Mouse (Mus musculus) kidney, postnatal 25 days (tissue): ENCODE results near the gene Gm20388.
"Not testable (repeated sequence)": the region's sequence is repeated elsewhere in the genome, so short reads cannot be mapped to it uniquely, and the experiment has no call there.

Source experiments
- DNase-seq, 2 experiments: peaks; one replicate each; pipeline ENCODE4 v3.0.0; 2021; ENCODE audit warnings: mixed read lengths in 2 of 2

Gm20388 gene

DNA sequence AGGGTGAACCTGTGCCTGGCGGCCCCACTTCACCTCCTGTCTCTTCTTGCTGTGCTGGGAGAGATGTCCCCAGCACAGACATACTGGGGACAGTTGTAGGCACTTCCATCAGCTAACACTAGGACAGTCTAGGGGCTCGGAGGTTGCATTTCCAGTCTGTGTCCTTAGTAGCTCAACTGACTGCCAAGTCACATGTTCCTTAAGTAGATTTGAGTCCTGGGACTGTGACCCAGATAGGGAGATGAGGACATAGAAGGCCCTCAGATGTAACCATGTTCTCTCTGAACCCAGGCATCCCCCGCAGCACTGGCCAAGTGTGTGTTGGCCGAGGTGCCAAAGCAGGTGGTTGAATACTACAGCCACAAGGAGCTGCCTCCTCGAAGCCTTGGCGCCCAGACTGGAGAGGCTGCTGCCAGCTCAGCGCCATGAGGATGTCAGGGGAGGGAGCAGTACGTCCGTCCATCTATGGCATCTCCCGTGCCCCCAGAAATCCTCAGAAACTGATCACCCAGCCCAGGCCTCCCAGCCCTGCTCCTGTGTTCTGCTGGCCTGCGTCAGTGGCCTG, 3223.6 kb downstream of the Gm20388 start:
- DNase-seq: no peak

DNA sequence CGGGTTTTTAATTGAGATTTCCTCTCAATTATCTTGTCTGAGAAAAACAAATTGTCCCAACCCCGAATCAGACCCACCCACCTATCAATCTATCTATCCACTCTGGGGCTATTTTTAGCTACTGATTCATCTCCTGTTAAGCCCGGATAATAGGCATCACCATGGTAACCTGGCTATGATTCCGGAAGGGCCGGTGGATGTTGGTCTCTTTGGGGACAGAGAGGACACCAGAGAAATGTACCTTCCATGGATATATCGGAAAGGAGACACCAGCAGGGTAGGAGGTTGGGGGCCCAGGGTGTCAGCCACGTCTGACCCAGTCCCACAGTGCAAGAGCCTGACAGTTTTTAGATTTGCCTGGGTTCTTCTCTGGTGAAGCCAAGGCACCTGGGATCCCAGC, 3224.8 kb downstream of the Gm20388 start:
- no peak for DNase-seq

DNA sequence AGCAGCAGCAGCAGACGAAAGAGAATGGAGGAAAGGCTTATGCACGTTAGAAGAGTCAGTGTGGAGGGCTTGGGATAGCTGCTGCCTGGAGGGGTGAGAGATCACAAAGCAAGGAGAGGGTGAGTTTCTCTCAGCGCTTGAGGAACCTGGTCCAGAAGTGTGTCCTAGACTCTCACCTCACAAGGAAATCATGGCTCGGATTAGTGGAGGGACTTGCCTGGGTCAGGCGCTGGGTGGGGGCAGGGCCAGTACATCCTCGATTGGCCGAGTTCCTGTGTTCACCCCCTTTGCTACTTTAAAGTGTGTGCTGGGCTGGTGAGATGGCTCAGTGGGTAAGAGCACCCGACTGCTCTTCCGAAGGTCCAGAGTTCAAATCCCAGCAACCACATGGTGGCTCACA, 3225.2 kb downstream of the Gm20388 start:
- DNase-seq: no peak

DNA sequence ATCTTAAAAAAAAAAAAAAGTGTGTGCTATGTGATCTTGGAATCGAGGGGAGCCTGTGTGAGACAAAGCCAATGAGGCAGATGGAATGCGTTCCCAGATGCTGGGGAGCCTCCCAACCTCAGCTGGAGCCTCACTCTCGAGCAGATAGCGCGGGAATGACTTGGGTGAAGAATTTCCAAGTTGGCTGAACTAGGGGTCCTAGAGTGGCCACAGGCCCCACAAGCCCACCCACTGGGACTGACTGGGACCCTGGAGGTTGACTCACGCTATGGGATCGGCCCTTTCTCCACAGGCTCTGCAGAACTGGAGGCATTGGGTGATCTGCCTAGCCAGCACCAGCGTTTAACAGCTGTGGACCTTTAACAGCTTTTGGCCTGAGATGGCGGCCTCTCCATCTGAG, 3225.6 kb downstream of the Gm20388 start:
- DNase-seq: no peak

DNA sequence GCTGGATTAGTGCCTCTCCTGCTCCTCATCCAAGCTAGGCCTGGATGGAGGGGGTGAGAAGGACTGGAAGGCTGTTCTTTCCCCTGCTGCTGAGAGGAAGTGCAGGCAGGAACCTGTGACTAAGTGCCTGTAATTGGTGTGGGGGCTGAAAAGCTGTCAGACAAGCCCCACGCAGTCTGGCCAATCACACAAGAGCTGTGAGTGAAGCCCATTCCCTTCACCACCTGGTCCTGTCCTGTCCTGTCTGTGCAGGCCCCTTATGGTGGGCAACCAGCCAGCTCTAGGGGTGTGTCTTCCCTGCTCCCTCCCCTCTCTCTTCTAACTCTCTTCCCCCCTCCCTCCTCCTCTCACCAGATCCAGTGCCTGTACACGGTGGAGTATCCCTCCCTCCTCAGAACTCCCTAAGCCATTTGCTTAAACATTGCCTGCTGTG, 3227.0 kb downstream of the Gm20388 start:
- peak; percentile 32 to 55 for DNase-seq

DNA sequence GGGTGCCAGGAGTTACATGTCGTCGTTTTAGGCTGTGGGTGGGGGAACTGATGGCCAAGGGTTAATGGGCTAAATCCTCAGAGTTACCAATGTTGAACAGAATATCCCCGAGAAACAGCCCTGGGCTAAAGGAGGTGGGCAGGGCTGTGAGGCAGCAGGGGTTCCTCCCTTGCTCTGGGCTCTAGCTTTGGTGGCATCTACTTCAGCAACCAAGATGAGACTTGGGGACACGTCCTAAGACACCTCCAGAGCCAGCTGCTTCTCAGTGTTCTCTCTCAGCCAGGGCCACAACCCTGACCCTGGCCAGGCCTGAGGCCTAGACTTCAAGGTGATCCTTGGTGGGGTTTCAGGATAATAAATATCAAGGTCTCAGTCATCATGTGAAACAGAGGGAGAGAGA, 3228.1 kb downstream of the Gm20388 start:
- no peak for DNase-seq

DNA sequence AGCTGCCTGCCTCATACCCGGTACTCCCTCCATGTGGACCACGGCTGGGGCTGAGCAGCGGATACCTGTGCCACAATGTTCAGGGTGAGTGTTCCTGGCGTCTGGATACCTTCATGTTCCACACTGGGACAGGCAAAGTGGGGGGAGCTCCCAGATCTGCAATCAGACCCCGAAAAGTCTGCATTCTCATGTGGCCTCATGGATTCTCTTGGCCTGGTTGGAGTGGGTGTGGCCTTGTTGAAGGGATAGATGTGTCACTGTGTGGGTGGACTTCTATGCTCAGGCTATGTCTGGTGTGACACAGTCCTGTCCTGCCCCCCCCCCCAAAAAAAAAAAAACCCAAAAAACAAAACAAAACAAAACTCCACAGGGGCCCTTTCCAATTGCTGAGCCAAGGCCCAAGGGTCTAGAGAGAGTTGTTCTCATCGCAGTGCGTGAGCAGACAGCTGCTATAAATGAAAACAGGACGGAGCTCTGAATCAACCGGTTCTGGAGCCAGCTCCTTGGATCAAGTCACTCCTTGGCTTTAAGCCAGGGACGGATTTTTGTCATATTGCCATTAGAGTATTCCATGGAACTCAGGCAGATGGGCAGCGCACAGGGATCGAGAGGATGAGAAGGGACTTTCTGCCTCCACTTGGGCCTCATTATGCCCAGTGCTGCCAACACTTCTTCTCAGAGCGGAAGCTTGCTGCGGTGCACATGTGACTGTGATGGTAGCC, 3231.3 kb downstream of the Gm20388 start:
- peak; percentile 76 to 87 for DNase-seq

DNA sequence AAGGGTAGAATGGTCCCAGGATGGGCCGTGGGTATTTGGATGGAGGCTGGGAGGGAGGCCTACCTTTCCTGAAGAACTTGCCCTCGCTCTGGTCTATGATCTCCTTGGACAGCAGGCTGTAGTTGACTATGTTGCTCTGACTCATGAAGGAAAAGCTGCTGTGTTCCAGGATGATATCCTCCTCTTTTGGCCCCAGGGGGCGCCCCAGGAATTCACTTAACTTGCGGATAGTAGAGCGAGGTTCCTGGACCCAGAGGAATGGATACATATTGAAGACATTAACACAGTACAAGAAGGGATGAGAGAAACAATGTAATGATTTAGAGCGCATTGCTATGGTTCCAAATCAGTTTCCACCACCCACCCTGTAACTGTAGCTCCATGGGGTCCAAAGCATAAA, 3234.6 kb downstream of the Gm20388 start:
- DNase-seq: peak; percentile 72 to 75

DNA sequence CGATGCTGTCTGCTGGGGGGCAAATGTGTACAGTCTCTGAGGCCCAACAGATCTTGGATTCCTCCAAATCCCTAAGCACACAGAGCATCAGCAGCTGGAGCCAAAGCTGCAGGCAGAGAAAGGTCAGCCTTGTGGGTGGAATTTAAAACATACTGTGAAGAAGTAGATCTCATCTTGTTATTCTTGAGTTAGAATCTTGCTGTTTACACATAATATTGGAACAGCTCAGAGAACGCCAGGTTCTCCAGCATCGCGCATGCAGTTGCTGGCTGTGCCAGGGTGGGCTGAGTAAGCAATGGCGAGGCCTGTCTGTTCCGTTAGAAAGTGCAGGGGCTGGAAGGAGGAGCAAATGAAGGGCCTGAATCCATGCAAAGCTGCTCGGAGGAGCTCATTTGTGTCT, 3235.7 kb downstream of the Gm20388 start:
- DNase-seq: no peak

DNA sequence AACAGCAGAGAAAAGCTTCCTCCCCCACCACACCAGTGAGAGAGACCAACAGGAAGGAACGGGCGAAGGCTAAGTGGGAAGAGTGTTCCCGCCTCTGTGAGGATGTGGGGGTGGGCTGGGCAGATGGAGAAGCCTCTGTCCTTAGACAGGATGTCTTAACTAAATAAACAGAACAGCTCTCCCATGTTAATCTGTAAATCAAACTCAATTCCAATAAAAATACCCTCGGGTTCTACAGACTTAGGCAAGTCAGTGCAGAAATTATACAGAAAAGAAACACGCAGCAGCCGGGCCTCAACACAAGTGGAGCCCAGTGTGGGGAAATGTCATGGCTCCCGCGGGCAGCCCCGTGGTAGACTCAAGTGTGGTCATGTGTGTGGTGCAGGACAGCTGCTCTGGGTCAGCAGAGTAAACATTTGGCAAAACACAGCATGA, 3240.1 kb downstream of the Gm20388 start:
- peak; percentile 50 to 73 for DNase-seq

DNA sequence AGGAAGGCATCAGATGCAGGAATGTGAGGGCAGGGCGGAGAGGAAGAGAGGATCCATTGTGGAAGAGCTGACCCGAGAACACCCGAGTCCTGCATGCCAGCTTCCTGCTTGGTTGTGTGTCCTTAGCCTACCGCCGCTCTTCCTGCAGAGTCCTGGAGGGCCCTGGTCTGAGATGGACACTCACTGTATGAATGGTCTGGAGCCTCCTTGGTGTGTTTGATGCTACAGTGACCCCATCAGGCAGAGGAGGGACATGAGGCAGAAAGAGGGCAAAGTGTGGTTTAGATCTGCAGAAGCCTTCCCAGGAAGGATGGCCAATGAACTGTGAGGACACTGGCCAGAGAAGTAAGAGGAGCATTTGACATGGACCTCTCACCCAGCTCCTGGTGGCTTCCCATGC, 3244.5 kb downstream of the Gm20388 start:
- DNase-seq: peak; percentile 32 to 57

DNA sequence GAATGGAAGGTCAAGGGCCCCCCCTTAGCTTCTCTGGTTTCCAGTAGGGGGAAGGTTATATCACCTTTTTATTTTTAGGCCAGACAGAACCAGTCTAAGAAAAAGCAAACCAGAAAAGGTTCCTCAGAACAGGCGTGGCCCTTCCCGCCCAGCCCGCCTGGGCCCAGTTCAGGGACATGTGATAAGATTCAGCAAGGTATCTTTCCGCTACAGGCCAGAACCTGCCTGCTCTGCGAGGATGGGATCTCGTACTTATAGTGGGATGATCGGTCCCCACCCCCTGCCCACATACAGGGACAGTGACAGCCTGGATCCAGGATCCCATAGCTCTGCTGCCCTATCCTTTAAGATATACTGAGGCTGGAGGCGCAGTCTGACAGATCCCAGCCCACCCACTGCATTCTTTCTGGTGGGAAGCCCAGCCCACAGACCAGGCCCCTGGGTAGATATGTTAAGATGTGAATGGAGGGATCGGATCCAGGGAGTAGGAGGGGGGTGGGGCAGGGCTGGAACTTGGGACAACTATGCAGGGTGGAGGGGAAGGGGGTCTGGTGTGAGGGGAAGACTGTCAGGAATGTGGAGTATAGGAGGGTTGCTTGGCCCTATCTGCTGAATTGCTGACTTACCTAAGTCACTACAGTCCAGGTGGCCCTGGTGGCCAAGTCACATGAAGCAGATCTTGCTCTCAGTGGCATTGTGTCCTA, 3245.6 kb downstream of the Gm20388 start:
- DNase-seq: no peak

DNA sequence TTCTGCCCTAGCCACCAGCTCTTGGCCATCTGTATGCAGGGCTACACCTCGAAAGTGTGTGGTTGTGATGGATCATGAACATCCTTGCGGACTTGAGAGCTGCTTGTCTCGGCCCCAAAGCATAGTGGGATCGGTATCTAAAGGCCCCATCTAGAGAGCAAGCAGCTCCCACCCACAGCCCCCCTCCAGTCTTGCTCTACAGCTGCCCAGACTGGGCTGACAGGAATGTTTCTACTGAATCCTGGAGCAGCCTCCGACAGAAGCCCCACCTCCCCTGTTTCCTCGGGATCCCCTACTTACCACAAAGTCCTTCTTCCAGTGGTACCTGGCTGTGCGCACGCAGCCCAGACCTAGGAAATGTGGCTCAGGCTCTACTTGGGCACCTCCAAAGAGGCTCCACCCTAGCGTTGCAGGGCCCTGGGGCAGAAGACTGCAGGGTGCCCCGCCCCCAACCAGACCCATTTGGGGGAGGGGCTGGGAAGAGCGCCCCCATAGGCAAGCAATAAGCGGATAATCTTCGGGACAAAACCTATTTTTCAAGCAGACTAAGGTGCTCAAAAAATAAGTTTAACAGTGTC, 3247.3 kb downstream of the Gm20388 start, which contains the start of gene Sult5a1:
TSS of gene Sult5a1 (minus strand) at position 428 of the 578 bp plus-strand sequence.
- DNase-seq: peak in 1 of 2 experiments; percentile 44

DNA sequence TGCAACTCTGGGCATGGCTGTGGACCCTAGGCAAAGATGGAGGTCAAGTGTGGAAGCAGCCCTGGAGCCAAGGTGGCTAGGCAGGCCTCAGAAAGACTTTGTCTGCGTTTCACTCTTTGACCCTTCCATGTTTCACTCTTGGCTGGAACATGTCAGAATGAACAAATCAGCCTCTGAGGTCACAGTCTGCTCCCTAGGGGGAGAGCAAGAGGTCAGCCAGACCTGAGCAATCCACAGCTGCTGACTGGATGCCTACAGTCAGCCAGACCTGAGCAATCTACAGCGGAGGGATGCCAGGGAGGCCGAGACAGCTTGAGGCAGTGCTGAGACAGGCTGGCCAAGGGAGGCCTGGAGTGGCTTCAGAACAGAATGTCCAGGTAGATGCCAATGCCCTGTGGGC, 3270.8 kb downstream of the Gm20388 start:
- DNase-seq: peak; percentile 81 to 91

DNA sequence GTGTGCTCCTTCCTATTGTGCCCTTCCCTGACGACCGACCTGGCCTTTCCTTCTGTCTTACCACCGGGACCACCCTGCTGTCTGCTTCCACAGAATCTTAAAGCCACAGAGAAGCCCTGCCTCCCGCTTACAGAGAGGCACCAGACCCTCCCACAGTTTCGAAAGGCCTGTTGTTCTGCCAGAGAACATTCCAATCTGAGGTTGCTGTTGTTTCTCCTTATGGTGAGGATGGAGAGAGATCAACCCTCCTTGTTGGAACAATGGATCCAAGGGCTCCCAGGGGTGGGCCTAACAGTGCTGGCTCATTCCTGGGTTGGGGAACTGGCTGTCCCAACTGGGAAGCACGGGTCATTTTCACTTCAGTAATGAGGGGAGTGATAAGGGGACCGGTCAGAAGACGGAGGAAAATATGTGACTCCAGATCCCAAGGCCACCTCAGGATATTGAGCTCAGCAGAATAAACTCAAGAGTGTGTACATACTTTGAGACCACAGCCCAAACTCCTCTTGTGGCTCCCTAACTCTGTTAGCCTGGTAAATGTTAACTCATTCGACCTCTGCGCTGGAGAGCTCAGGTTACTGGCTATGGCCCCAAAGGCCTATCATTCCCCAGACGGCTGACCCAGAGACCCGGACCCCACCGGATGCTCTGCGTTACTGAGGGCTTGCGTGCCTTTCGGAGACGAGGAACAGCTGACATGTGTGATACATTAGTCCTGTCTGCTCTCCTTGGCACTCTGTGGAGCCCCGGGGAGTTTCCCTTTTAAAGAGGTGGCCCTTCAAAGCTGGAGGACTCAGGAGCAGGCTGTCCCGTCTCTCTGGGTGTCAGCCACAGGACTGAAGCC, 3275.1 kb downstream of the Gm20388 start, which contains the start of gene Dpep1:
TSS of gene Dpep1 (plus strand) at position 677 of the 844 bp plus-strand sequence.
- peak; percentile 66 to 82 for DNase-seq

DNA sequence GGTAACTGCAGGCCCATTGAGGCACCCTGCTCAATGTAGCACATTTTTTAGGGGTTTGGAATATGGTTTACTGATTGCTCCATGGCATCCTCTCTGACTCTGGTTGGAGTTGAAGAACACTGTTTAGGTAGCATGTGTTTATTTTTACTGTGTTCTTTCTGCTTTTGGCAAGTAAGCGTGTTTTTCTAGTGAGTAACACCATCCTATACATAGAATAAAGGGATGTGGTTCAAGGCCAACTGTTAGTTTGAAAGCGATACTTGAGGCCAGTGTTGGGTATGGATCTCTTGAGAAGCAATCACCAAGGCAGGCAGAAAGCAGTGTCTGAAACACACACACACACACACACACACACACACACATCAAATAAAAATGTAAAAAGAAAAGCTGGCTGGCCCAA, 3277.4 kb downstream of the Gm20388 start:
- no peak for DNase-seq

DNA sequence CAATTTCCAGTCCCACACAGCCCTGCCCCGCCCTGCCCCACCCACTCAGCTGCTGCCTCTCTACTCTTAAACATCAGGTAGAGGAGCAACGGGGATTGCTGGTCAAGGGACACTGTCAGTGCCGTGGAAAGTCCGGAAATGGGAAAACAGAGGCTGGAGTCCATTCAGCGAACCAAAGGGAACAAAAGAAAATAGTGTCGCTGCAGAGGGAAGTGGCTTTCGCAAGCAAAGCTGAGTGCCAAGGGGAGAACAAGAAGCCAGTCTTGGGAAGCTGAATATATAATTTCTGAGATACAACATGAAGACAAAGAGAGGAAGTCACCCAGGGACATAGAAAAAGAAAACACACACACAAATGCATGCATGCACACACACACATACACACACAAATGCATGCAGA, 3278.2 kb downstream of the Gm20388 start:
- peak in 1 of 2 experiments; percentile 33 for DNase-seq

DNA sequence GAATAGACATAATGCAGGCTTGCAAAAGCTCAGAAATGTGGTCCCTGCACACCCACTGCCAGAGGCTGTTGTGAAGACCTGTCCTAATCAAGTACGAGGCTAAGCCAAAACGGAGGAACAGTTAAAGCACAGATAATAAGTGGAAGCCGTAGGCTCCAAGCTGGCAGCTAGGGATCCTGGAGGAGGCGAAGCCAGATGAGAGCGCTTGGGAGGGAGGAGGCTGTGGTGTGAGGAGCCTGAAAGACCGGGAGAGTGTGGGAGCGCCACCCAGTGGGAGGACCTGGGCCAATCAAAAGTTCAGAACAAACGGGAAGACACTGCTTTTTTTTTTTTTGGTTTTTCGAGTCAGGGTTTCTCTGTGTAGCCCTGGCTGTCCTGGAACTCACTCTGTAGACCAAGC, 3280.0 kb downstream of the Gm20388 start:
- peak; percentile 87 for DNase-seq

DNA sequence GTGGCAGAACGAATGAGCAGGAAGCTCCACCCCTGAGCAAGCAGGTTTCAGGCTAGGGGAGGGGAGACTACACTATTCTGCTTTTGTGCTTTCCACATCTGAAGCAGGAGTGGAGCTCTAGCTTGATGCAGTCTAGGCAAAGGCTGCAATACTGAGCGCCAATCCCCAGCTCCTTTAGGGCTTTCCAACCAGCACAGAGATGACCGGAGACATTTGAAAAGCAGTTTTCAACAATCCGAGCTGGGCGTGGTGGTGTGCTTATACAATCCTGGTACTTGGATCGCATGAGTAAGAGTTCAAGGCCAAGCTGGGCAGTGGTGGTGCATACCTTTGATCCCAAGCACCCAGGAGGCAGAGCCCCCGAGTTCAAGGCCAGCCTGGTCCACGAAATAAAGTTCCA, 3281.3 kb downstream of the Gm20388 start:
- DNase-seq: peak in 1 of 2 experiments; percentile 27

DNA sequence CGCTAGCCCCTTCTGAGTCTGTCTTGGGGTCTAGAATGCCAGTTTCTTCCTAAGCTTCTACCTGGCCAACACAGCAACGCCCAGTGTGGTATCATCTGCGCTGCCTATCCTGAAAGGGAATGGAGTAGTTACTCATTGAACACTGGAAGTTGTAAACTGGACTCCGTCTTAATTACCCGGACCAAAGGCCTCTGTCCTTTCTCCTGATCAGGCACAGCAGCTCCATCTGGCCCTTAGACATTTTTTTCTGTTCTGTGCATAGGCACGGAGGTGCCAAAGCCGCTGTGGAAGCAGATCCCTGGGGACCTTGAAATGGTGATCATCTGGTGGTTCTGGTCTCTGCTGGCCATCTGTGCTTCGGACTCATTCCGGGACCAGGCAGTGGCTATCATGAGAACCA, 3283.1 kb downstream of the Gm20388 start:
- DNase-seq: peak; percentile 38 to 62

DNA sequence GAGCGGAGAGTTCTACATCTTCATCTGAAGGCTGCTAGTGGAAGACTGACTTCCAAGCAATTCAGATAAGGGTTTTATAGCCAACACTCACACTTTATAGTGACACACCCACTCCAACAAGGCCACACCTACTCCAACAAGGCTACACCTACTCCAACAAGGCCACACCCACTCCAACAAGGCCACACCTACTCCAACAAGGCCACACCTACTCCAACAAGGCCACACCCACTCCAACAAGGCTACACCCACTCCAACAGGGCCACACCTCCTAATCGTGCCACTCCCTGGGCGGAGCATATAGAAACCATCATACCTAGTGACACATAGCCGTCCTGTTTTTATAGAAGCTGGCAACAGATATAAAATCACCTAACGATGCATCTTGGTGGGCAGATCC, 3286.4 kb downstream of the Gm20388 start:
- DNase-seq: not testable (repeated sequence)

DNA sequence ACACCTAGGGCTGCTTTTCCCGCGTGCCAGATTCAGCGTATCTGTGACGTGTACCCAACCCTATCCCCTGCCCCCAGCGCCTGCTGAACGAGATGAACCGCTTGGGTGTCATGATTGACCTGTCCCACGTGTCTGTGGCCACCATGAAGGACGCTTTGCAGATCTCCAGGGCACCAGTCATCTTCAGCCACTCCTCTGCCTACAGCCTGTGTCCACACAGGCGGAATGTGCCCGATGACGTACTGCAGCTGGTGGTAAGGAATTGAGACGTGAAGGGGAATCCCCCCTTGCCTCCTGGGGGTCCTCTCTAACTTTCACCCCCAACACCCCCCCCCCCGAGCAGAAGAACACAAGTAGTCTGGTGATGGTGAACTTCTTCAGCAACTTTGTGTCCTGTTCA, 3289.2 kb downstream of the Gm20388 start:
- peak in 1 of 2 experiments; percentile 35 for DNase-seq
